Mouse (Mus musculus) G1E-ER4 (cell line): ENCODE measurements around the gene Ninj1. TPM values are rescaled to one million over a fixed set of nuclear protein-coding genes. Genes with fewer than 3 reads are reported as not detected.

Experiments used
- GATA1 ChIP-seq: IDR thresholded peaks from one replicate; pipeline ENCODE4 v1.8.0; 2012; ENCODE audit warnings: low read length, inconsistent platforms
- polyA plus RNA-seq: library from polyadenylated mRNA; stranded (reverse); fragments of >175 nt; gene quantifications from 2 replicates; pipeline ENCODE4 v1.2.3, GENCODE M21; 2012

Ninj1 gene
- polyA plus RNA-seq, 1 experiment, result 59.0 TPM

DNA sequence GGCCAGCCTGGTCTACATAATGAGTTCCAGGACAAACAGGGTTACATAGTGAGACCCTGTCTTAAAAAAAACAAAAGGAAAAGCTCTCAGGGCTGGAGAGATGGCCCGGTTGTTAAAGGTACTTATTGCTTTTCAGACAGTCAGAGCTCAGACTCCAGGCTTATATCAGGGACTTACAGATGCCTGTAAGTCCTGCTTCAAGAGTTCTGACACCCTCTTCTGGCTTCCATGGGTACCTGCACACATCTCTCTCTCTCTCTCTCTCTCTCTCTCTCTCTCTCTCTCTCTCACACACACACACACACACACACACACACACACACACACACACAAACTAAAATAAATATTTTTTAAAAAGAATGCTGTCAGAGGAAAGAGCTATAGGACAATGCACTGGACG, 26.0 kb upstream of the Ninj1 start:
- TF ChIP-seq GATA1, result no peak

DNA sequence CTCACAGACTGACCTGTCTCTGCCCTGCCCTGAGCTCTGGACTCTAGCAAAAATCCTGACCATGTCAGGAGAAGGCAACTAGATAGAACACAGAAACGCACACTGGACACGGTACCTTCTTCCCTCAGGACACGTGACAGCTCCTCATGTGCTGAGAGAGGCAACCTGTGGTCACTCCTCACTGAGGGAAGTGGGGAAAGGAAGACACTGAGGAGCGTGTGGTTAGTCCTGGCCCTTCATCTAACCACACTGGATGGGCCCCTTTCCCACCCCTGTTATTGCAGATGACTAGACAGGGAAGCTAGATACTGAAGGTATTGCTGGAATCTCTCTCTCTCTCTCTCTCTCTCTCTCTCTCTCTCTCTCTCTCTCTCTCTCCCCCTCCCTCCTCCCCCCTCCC, 24.6 kb upstream of the Ninj1 start:
- TF ChIP-seq GATA1, result no peak

DNA sequence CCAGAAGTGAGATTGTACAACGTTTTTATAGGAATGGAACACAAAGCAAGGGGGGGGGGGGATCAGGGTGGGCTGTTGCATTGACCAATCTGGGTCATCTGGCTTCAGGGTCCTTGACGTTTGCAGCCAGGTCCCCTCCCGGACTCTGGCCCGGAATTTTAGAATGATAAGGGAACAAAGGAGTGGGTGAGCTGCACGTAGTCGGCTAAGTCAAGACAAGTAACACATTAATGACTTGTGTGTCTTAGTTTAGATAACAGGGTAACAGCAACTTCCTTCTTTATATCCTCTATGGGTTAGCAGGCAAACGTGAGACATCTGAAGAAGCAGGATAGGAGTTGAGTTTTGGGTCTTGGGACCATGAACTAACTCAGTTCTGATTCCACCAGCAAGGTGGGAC, 23.6 kb upstream of the Ninj1 start:
- TF ChIP-seq GATA1, result no peak

DNA sequence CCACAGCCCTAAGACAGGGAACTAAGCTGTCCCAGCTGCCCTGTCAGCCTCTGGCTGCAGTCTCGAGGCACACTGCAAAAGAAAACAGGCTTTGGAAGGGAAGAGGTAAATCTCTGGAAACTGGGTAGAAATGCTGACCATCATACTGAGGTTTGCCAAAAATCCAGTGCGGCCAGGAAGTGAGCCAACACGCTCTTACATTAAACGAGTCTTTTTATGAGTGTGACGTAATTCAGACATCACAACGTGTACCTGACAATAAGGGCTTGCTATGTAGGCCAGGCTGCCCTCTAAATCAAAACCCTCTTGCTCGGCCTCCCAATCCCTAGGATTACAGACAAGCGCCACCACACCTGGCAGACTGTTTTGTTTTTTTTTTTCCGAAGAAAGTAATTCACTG, 20.2 kb upstream of the Ninj1 start:
- no peak for TF ChIP-seq GATA1

DNA sequence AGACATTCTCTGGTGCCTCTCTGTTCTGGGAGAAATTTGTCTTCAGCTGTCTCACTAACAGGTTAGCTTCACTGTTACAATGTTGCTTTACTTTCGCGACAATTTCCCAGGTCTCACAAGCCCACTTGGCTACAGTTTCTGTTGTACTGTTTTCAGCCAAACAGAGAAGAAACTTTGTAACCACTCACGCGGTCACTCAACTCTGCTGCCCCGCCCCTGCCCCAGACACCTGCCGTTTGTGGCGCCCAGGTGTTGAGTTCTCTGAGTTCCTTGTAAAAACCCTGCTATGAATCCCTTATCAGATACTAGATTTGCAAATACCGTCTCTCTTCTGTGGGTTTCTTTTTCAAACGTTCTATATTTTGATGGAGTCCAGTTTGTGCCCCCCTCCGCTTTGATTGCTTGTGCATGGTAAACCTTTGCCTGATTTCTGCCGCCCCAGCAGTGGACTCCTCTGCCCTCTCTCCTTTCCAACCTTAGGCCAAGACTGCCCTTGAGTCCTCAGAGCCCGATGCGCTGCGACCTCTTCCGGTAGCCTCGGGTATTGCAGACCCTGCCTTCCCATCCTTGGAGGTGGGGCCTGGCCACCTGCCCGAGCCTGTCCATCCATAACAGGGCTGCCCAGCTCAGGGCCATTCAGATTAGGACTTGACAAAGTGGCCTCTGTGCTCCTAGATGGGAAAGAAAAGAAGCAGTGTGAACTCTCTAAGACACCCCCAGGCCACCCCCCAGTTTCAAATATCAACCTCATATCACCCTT, 17.7 kb upstream of the Ninj1 start:
- TF ChIP-seq GATA1, result no peak

DNA sequence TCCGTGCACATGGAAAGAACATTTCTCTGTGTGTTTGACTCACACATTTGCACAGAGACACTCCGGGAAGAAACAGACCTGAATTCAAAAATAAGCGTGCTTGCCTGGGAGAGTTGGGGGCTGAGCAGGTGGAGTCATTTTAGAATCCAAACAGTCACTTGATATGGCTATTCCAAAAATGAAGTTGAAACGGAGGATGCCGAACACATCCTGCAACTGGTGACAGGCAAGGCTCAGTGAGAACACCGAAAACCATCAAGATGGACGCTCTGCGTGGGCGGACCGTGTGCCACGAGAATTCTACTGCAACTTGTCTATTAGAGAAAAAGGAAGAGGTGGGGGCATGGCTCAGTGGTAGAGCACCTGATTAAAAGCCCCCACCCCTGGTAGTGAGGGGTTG, 16.7 kb upstream of the Ninj1 start:
- no peak for TF ChIP-seq GATA1

DNA sequence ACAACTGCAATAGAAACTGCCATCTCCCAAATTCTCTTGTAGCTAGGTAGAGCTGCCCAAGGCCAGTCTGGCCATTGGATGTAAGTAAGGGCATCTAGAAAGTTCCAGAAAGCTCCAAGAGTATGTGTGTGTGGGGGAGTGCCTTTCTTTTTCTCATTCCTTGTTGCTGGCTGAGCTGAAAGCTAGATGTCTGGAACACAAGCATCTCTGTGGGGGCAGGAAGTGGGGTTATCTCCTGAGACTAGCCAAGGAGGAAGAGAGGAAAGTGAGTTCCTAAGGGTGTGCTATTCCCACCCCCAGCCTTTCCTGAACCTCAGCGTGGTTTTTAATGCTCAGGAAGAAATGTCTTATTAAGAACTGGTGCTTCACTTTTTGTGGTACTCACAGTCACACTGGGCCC, 15.6 kb upstream of the Ninj1 start:
- TF ChIP-seq GATA1, result no peak

DNA sequence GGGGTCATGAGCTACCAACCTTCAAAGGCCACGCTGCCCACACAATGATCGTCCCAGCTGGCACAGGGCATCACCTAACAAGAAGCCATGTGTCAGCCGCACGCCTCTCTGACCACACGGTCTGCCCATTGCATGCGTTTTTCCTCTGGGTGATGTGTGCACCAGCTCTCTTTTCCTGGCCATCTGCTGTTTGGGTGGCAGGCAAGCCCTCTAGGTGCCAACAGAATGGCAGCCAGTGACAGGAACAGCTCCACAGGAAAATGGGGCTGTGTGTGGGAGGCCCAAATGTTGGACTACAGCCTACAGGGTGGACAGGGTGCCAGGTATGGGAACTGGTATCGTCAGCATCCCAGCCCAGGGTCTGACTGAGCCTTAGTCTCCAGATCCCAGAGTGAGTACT, 14.9 kb upstream of the Ninj1 start:
- no peak for TF ChIP-seq GATA1

DNA sequence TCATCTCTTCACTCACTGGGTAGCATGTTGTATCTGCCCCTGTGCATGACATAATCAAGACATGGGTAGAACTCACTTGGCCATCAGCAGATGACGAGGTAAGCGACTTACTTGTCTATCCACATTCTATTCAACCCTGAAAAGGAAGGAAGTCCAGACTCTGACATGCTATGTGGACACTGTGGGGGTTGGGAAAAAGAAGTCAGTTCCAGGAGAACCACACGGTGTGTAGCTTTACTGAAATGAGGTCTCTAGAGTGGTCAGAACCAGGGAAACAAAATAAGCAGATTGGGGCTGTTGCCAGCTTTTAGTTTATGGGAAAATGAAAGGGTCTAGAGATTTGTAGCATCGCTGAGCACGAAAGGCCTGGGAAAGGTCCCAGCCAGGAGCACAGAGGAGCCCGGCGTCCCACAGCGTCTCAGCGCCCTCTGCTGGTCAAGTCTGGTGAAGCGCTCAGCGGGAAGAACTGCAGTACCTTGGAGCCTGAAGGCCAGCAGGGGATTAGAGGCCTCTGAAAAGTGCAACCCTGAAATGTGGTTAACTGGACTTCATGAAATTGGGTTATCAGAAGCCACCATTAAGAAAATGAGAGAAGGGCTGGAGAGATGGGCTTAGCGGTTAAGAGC, 14.2 kb upstream of the Ninj1 start:
- TF ChIP-seq GATA1, result no peak

DNA sequence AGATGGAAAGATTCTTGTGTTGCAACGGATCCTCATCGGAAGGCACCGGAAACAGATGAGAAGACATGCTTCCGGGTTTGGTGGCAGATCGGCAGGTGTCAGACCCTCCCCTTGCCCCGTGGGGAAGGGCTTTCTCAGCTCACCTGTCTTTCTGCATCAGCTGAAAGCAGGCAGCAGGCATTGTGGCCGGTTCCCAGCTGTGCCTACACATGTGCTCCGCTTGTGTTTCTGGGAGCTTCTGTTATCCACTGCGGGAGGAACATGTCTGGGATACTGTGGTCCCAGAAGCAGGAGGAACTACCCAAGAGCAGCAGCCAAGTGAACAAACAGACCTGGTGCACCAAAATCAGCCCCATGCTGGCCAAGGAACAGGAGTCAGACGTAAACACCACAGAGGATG, 11.8 kb upstream of the Ninj1 start:
- TF ChIP-seq GATA1, result no peak

DNA sequence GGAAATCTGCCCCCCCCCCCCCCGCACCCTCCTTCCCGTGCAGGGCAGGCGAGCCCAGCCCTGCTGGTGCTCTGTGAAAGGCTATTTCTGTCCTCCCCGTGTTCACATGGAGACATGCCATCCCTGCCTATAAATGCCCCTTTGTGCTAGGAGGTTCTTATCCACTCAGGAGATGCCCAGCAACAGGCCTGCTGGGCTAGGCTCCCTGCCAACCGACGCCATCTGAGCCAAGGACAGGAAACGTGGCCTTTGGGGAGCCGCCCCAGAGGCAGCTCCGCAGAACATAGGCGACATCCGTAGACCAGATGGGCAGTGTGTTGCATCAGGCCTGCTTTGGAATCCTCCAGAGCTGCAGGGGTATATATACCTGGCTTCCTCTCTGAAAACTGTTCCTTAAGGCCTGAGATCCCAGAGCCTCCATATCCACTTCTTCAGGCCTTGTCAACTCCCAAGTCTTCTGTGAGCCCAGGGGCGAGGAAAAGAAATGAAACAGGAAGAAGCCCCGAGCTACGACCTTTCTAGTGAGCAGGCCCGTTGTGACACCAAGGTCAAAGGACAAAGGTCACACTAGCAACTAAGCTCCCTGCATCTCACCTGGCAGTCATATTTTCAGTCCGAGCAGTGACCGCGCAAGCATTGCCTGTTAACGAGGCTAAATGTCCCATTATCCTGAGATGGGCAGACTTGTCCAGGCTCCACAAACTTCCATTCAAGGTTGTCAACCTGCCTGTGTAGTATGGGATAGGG, 8.3 kb upstream of the Ninj1 start:
- TF ChIP-seq GATA1, result no peak

DNA sequence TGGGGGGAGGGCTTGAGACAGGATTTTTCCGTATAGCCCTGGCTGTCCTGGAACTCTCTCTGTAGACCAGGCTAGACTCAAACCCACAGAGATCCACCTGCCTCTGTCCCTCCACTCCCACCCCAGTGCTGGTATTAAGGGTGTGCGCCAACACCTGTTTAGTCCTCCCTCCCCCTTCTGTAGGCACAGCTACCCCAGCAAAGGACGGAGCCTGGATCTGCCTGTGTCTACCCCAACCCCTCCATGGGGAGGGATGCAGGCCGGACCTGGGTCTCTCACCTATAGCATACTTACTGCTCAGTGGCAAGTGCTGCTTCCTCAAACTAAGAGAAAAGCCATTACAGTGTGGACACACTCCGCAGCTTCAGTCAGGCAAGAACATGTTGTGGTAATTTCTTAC, 7.0 kb upstream of the Ninj1 start:
- no peak for TF ChIP-seq GATA1

DNA sequence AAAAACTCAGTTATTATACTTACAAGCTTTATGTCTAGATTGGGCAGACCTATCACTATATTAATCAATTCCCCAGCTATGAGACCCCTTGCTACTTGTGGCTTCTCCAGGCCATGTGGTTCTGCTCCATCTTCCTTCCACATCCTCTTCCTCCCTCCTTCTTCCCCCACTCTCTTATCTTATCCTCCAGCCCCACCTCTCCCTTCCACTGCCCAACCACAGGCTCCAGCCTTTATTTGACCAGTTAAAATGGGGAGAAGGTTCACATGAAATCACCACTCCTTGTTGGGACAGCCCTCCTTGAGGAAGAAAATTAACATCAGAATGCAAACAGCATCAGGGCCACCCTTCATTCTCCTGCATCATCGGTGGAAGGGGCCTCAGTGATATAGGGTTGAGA, 6.6 kb upstream of the Ninj1 start:
- no peak for TF ChIP-seq GATA1

DNA sequence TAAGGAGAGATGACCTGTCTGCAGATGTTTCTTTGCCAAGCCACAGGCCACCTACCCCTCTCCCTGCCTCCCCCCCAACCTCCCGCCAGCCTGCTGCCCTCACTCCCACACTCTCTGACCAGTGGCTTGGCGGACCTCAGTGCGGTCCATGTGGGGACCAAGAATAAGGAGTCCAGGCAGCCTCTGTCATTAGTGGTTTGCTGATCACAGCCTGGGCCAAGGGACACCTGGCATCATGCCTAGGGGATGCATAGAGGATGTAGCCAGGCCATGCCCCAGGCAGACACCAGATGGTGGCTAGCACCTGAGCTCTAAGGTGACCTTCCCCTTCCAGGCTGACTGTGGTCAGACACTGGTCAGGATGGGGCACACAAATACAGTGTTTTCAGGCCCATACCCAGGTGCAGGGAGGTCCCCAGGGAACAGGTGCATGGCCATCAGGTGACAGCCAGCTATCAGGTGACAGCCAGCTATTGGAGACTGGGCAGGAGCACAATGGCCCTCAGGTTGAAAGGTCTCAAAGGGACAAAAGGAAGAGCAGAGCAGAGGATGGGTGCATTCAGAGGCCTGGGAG, 5.8 kb upstream of the Ninj1 start:
- TF ChIP-seq GATA1, result no peak

DNA sequence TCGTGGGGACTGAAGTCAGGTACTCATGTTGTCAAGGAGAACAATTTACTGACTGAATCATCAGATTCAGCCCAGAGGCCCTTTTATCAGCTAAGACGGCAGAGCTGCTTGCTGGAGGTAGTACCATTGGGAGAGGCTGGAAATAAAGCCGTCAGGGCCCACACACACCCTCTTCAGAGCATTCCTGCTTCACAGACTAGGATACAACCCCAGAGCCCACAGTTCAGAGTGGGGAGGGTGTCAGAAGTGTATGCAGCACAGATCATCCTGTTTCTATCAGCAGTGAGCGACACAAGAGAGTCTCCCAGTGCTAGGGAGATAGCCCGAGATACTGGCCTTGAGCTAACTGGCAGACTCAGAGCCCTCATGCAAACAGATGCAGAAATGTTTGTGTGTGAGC, 4.1 kb upstream of the Ninj1 start:
- TF ChIP-seq GATA1, result no peak

DNA sequence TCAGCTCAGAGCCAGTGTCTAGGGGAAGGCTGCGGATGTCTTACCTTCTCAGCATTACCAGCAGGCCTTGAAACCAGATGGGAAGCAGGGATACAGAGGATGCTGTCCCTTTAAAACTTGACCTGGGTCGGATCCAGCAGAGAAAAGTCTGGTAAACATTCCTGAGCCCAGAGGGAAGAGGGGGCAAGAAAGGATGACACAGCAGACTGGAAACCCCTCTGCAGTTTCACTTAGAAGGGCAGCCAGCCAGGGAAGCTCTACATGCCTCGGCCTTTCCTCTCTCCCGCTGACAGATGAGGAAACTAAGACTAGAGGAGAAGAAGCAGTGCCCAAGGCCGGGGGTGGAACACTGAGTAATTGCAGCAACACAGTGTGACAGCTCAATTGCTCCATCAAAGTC, 3.6 kb upstream of the Ninj1 start:
- no peak for TF ChIP-seq GATA1
